Mouse (Mus musculus) neural tube, embryonic 13.5 days (tissue): Measurements from ENCODE around the gene Tinagl1. TPM values are rescaled to one million over a fixed set of nuclear protein-coding genes. Genes with fewer than 3 reads are reported as not detected.

Source experiments
- ATAC-seq: fragments of 200-750 bp; cut with Nextera tagmentation; 2 replicates; pipeline ENCODE4 v1.8.0; 2017; ENCODE audit warnings: low read depth, mild to moderate bottlenecking, moderate TSS enrichment, moderate library complexity
- H3K27ac ChIP-seq: fragments of 300-500 bp; sonication (generic); replicated peaks from 2 replicates; pipeline ENCODE4 v1.5.1; 2015; ENCODE audit warnings: moderate library complexity, mild to moderate bottlenecking, inconsistent platforms
- H3K27me3 ChIP-seq: fragments of 300-500 bp; sonication (generic); 2 replicates; pipeline ENCODE4 v1.6.1; 2015; ENCODE audit warnings: mild to moderate bottlenecking, inconsistent platforms
- H3K36me3 ChIP-seq: fragments of 300-500 bp; sonication (generic); 2 replicates; pipeline ENCODE4 v1.6.1; 2015; ENCODE audit warnings: mild to moderate bottlenecking, inconsistent platforms
- H3K4me1 ChIP-seq: fragments of 300-500 bp; sonication (generic); replicated peaks from 2 replicates; pipeline ENCODE4 v1.6.1; 2015; ENCODE audit warnings: inconsistent platforms
- H3K4me2 ChIP-seq: fragments of 300-500 bp; sonication (generic); 2 replicates; pipeline ENCODE4 v1.6.1; 2015; ENCODE audit warnings: inconsistent platforms, mild to moderate bottlenecking, moderate library complexity
- H3K4me3 ChIP-seq: fragments of 300-500 bp; sonication (generic); 2 replicates; pipeline ENCODE4 v1.5.1; 2015; ENCODE audit warnings: mild to moderate bottlenecking, inconsistent platforms
- H3K9ac ChIP-seq: fragments of 300-500 bp; sonication (generic); 2 replicates; pipeline ENCODE4 v1.6.1; 2015; ENCODE audit warnings: moderate library complexity, mild to moderate bottlenecking, inconsistent platforms
- H3K9me3 ChIP-seq: fragments of 300-500 bp; sonication (generic); 2 replicates; pipeline ENCODE4 v1.6.1; 2016; ENCODE audit warnings: inconsistent platforms
- WGBS: fragments of 180-500 bp; shearing (Covaris S2); methylation state at CpG from one replicate; pipeline ENCODE4 v1.1.7; 2015; 5-methylcytosine and 5-hydroxymethylcytosine counted together
- polyA plus RNA-seq: library from polyadenylated mRNA; unstranded; fragments of >200 nt; fragmentation: Nextera tagmentation; extraction: Ambion mirVana; gene quantifications from 2 replicates; pipeline ENCODE4 v1.2.1, GENCODE M21; 2015

Gene Tinagl1
- 4.2 and 6.7 TPM in 2 replicates for polyA plus RNA-seq

DNA sequence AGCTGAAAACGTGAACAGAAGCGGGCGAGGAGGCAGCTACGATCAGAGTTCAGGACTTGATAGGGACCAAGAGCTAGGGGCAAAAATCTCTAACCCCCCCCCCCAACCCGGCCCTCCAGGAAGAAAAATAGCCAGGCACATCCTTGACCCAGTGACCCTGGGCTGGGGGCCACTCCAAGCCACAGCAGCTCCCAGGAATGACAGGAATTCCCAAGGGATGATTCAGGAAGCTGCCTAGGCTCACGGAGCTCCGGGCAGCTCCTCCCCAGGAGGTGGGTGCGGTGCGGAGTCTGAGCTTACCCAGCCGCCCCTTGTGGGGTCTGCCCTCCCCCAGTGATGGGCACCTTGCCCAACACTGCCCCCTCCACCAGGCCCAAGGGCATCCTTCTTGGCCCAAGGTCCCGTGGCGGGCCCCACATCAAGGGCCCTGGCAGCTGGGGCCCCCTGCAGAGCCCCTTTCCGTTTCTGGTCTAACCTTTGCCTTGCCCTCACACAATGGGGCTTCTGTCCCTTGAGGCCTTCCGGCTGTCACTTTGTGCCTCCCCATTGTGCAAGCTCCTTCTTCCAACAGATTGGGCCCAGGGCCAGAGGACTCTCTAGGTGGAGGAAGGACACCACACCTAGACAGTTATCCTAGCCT, at the start of gene Tinagl1:
Gene Tinagl1, minus strand, starts transcription at position 51 of the 640 bp plus-strand sequence.
- Histone ChIP-seq H3K36me3 (no peaks in the 10 kb centered on the region), H3K4me1 (peaks cover 30% of the 10 kb centered on the region), H3K4me3 (peak within 1 kb of the TSS; percentile 19), H3K27me3 (peaks cover 38% of the 10 kb centered on the region), H3K27ac (no peak within 1 kb of the TSS), H3K9me3 (no peaks in the 10 kb centered on the region), H3K9ac (0 out of 2 replicates have a peak within 1 kb of the TSS, but pooled peaks have one; percentile 18), H3K4me2 (peak within 1 kb of the TSS; percentile 41)
- ATAC-seq = no peak
- WGBS = 2% methylated on average over 14 of the region's 14 CpGs

DNA sequence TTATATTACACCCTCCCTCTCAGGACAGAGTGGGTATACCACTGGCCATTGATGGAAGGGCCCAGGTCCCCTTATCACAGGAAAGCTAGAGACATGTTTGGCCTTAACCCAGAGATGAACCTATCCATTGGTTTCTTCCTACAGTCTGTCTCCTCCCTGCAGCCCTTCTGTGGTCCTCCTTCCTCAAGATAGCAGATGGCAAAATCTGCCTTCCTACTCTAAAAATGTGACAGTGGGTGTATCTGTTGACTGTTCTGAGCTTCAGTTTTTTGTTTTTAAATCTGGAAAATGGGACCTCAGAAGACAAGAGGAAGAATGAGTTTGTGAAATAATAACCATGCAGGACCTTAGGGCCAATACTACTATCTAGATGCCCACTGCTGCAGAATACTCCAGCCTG, 49.1 kb upstream of the Tinagl1 start:
- no peak for ATAC-seq

DNA sequence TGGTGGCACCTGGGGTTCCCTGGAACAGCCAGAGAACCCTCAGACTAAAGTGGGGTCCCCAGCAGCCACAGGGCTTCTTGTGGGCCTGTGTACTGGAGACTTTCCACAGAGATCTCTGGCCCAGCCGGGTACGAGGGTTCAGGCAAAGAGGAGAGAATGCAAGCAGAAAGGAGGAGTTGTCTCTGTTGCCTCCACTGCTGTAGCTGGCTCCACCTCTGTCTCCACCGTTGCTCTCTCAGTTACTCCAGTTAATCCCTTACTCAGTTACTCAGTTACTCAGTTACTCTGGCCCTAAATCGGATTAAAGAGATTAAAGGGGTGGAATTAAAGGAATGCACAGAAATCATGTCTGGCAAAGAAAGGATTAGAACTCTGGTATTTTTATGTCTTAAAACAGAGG, 47.3 kb upstream of the Tinagl1 start, which contains the start of gene Gm853:
Gene Gm853, minus strand, starts transcription at position 223 of the 400 bp plus-strand sequence.
- no peak within 1 kb of the TSS for H3K9ac ChIP-seq
- no peak for ATAC-seq
- H3K36me3 ChIP-seq = no peaks in the 10 kb centered on the region
- H3K27me3 ChIP-seq = no peaks in the 10 kb centered on the region
- 68% methylated on average over 4 of the region's 4 CpGs for WGBS
- no peaks in the 10 kb centered on the region for H3K4me1 ChIP-seq
- H3K4me2 ChIP-seq = no peak within 1 kb of the TSS
- no peak within 1 kb of the TSS for H3K4me3 ChIP-seq
- H3K27ac ChIP-seq = no peak within 1 kb of the TSS
- no peaks in the 10 kb centered on the region for H3K9me3 ChIP-seq

More for the DNA sequence above, 49.1 kb upstream of the Tinagl1 start:
- no peaks in the 10 kb centered on the region for H3K27me3 ChIP-seq
- H3K9ac ChIP-seq = no peak overlapping the region
- no peak overlapping the region for H3K4me3 ChIP-seq
- H3K4me2 ChIP-seq = no peak overlapping the region
- H3K36me3 ChIP-seq = no peaks in the 10 kb centered on the region
- H3K9me3 ChIP-seq = no peaks in the 10 kb centered on the region
- no peaks in the 10 kb centered on the region for H3K4me1 ChIP-seq
- H3K27ac ChIP-seq = no peak overlapping the region

DNA sequence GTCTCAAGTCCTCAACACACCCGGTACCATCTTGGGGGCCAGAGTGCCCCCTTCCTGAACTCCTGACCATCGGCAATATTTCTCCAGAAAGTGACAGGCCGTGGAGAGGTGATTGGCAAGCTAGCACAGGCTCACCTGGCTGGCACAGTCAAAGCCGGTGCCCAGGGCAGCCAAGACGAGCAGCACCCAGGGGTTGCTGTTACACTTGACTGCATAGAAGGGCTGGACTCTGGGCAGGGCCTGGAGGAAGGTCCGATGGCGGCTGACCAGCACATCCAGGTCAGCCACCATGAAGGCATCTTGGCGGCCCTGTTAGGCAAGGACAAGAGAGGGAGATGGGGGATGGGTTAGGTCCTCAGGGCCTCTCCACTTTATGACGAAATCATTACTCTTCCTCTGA, 45.3 kb upstream of the Tinagl1 start:
- no peak overlapping the region for H3K4me2 ChIP-seq
- H3K27me3 ChIP-seq = no peaks in the 10 kb centered on the region
- no peaks in the 10 kb centered on the region for H3K4me1 ChIP-seq
- H3K4me3 ChIP-seq = no peak overlapping the region
- H3K9me3 ChIP-seq = no peaks in the 10 kb centered on the region
- H3K9ac ChIP-seq = no peak overlapping the region
- 81% methylated on average over 9 of the region's 9 CpGs for WGBS
- ATAC-seq = no peak
- H3K36me3 ChIP-seq = no peaks in the 10 kb centered on the region
- no peak overlapping the region for H3K27ac ChIP-seq

DNA sequence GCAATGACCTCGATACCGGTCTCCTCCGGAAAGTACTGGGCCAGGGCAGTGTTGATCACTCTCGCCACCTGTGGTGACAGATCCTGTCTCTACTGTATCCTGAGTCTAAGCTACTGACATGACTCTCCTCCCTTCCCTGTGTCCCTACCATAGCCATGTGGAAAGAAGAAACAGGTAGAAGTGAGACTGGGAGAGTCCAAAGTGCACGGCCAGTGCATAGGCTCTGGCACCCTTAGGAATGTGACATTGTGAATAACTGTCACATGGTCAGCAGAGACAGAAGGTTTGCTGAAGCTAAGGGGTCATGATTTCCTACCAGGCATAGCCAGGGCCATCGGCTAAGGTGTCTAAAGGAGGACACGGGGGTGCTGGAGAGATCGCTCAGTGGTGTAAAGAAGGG, 40.5 kb upstream of the Tinagl1 start:
- WGBS = 94% methylated on average over 8 of the region's 8 CpGs
- no peaks in the 10 kb centered on the region for H3K36me3 ChIP-seq
- H3K4me3 ChIP-seq = no peak overlapping the region
- H3K9me3 ChIP-seq = no peaks in the 10 kb centered on the region
- H3K4me2 ChIP-seq = no peak overlapping the region
- no peaks in the 10 kb centered on the region for H3K4me1 ChIP-seq
- H3K9ac ChIP-seq = no peak overlapping the region
- no peak for ATAC-seq
- no peak overlapping the region for H3K27ac ChIP-seq
- no peaks in the 10 kb centered on the region for H3K27me3 ChIP-seq

DNA sequence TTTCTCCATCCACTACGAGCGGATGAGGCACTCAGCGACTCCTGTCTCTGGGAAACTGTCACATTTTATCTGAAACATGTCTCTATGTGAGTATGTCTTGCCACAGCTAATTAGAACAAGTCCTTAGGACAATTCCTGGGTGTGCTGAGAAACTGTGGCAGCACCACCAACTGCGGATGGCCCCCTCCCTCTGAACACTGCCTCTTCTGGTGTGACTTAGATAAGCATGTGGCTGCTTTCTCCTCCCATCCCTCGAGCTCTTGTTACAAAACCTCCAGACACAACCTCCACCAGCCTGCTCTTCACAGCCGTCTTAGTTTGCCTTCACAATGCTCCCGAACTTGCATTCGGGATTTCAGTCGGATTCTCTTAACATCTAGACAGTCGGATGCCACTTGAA, 38.9 kb upstream of the Tinagl1 start:
- 84% methylated on average over 10 of the region's 10 CpGs for WGBS
- Histone ChIP-seq H3K4me1 (no peaks in the 10 kb centered on the region), H3K27ac (no peak overlapping the region), H3K4me2 (no peak overlapping the region), H3K36me3 (no peaks in the 10 kb centered on the region), H3K27me3 (no peaks in the 10 kb centered on the region), H3K4me3 (no peak overlapping the region), H3K9ac (no peak overlapping the region), H3K9me3 (no peaks in the 10 kb centered on the region)
- no peak for ATAC-seq

DNA sequence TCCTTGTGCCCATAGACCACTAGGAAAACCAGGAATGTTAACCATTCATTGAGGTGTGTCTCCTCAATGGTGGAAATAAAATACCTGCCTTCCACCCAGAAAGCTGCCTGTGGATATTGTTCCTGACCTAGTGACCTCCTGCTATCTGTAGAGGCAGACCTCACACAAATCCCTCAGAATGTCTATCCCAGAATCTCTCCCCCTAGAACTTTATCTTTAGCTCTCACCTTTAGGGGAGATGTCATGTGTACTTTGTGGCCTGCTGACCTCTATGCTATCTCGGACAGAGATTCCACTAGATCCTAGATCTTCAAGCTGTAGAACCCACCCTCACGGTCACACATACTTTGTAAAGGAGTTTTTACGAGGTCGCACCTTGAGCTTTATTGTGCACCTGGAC, 38.3 kb upstream of the Tinagl1 start:
- H3K27ac ChIP-seq = no peak overlapping the region
- H3K4me2 ChIP-seq = no peak overlapping the region
- no peaks in the 10 kb centered on the region for H3K36me3 ChIP-seq
- H3K4me1 ChIP-seq = no peaks in the 10 kb centered on the region
- H3K9ac ChIP-seq = no peak overlapping the region
- no peak overlapping the region for H3K4me3 ChIP-seq
- no peaks in the 10 kb centered on the region for H3K27me3 ChIP-seq
- WGBS = 90% methylated on average over 4 of the region's 4 CpGs
- H3K9me3 ChIP-seq = no peaks in the 10 kb centered on the region
- no peak for ATAC-seq

DNA sequence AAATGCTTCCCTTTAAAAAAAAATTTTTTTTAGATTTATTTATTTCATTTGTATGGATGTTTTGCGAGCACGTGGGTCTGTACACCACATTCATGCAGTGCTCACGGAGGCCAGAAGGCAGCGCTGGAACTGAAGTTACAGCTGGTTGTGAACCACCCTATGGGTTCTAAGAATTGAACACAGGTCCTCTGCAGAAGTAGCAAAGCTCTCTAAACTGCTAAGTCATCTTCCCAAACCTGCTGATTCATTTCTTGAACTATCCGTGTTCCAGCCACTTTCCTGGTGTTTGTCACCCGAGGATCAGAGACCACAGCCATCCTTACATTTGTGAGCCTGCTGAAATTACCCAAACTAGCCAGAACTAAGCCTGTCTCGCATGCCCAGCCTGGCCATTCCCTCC, 37.5 kb upstream of the Tinagl1 start:
- Histone ChIP-seq H3K9me3 (no peaks in the 10 kb centered on the region), H3K36me3 (no peaks in the 10 kb centered on the region), H3K27me3 (no peaks in the 10 kb centered on the region), H3K4me1 (no peaks in the 10 kb centered on the region), H3K9ac (no peak overlapping the region), H3K4me3 (no peak overlapping the region), H3K4me2 (no peak overlapping the region), H3K27ac (no peak overlapping the region)
- no peak for ATAC-seq
- WGBS = 79% methylated on average over 7 of the region's 7 CpGs

DNA sequence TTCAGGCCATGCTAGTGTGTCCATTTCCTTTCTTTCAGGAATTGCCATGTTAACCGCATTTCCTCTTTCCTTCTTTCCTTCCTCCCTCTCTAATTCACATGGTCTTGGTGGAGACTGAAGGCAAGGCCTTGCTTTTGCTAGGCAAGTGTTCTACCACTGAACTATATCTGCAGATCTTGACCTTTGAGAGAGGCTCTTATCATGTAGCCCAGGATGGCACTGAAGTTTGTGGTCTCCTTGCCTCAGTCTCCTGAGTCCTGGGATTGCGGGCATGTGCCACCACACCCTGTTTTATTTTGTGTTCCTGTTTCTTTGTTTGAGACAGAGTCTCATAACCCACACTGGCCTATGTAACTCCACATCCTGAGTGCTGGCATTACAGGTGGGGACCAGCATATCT, 36.9 kb upstream of the Tinagl1 start:
- Histone ChIP-seq H3K27ac (no peak overlapping the region), H3K27me3 (no peaks in the 10 kb centered on the region), H3K4me3 (no peak overlapping the region), H3K36me3 (no peaks in the 10 kb centered on the region), H3K4me2 (no peak overlapping the region), H3K9ac (no peak overlapping the region), H3K9me3 (no peaks in the 10 kb centered on the region), H3K4me1 (no peaks in the 10 kb centered on the region)
- ATAC-seq = no peak
- 96% methylated on average over 2 of the region's 2 CpGs for WGBS

DNA sequence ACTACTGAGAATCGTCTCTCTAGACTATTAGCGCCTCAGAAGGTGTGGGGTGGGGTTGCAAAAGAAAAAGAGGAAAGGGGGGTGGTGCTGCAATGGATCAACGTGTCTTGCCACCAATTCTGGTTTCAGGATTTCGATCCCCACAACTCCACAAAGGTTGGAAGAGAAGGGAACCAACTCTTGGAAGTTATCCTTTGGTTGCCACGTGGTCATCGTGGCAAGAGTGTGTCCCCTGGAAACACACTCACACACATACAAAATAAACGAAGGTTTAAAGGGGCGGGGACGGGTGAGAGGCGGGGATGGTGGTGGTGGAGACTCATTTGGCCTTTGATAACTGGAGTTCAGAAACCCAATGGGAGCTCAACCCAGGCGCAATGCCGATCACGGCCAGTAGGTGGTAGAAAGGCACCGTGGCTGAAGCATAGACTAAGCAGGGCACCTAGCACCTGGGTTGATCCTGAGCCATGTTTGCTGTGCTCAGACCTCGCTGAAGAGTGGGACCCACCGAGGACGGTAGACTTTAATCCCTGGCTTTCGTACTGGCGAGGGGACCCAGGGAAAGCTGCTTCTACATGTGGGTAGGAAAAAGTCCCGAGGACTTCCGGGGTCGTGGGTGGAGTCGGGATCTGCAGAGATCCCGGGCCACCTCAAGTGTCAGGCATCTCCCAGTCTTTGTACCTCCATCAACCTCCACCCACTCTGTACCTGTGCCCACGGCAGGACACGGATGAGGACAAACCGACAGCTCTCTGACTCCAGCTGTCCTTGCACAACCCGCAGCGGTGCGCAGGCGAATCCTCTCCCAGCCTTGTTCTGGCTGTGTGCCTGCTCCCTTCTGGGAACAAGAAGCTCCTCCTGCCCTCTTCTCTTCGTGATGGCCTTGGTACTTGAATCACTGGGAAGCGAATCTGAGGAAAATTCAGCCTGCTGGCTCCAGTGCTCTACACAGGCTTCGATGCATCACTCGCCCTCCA, 24.1 kb upstream of the Tinagl1 start:
- WGBS = 17% methylated on average over 35 of the region's 35 CpGs
- peak overlapping the region; percentile 66 for H3K9ac ChIP-seq
- no peaks in the 10 kb centered on the region for H3K9me3 ChIP-seq
- peak; percentile 82 for ATAC-seq
- peak overlapping the region; percentile 61 for H3K4me2 ChIP-seq
- no peaks in the 10 kb centered on the region for H3K36me3 ChIP-seq
- H3K27me3 ChIP-seq = peaks cover 20% of the 10 kb centered on the region
- peaks cover 14% of the 10 kb centered on the region; the same call in 1 of the 2 replicates for H3K4me1 ChIP-seq
- no peak overlapping the region for H3K27ac ChIP-seq
- H3K4me3 ChIP-seq = peak overlapping the region; percentile 32

DNA sequence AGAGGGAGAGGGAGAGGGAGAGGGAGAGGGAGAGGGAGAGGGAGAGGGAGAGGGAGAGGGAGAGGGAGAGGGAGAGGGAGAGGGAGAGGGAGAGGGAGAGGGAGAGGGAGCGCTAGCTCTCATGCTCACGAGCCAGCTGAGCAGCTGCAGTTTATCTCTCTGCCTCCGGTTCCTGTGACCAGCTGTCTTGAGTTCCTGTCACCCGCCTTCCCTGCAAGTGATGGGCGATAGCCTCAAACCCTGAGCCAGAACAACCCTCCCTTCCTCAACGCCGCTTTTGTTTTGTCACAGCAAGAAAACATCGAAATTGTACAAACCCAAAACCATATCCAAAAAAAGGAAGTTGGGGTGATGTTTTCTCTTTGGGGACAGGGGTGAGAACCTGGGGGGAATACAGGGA, 21.6 kb upstream of the Tinagl1 start:
- Histone ChIP-seq H3K4me1 (peaks cover 14% of the 10 kb centered on the region; the same call in 1 of the 2 replicates), H3K9ac (no peak overlapping the region), H3K27me3 (peaks cover 20% of the 10 kb centered on the region), H3K9me3 (no peaks in the 10 kb centered on the region), H3K27ac (no peak overlapping the region), H3K4me2 (no peak overlapping the region), H3K4me3 (no peak overlapping the region), H3K36me3 (no peaks in the 10 kb centered on the region)
- no peak for ATAC-seq
- 75% methylated on average over 8 of the region's 8 CpGs for WGBS

DNA sequence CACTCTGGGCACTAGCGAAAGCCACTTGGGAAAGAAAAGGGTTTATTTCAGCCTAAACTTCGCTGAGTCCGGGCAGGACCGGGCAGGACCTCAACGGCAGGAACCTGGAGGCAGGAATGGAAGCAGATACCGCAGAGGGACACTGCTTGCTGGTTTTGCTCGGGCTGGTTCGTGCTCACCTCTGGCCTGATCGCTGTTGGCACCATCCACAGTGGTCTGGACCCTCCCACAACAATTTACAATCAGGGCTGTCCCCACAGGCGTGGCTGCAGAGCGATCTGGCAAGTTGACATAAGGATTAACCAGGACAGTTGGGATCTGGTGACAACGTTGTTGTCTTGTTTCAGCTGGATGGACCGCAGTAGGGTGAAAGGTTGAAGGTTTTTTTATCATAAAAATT, 21.0 kb upstream of the Tinagl1 start:
- H3K9ac ChIP-seq = no peak overlapping the region
- ATAC-seq = no peak
- H3K4me1 ChIP-seq = peaks cover 14% of the 10 kb centered on the region; the same call in 1 of the 2 replicates
- WGBS = 75% methylated on average over 13 of the region's 13 CpGs
- H3K4me2 ChIP-seq = no peak overlapping the region
- H3K27me3 ChIP-seq = peaks cover 20% of the 10 kb centered on the region
- H3K9me3 ChIP-seq = no peaks in the 10 kb centered on the region
- no peak overlapping the region for H3K4me3 ChIP-seq
- H3K27ac ChIP-seq = no peak overlapping the region
- no peaks in the 10 kb centered on the region for H3K36me3 ChIP-seq
